10 mouse cellular contexts compared by ENCODE assay signal in genomic region chr4:52985216-52985615, GRCm38 (mm10). TPM values are rescaled to one million over a fixed set of nuclear protein-coding genes. Genes with fewer than 3 reads are reported as not detected.
A peak's percentile ranks its signal among the peaks of the same experiment; 100 is the strongest.
DNase-seq lines count a peak whose midpoint lies in the region; ATAC-seq and TF ChIP-seq lines count a peak whose summit lies in the region.
"Had no signal": no experiment of that assay in that cellular context is flagged by ENCODE, and none has a peak within 500 bp of the region (broad histone marks: within the 10 kb centered on the region; RNA-seq: fewer than 3 reads in every experiment).

No protein-coding gene starts in this region.

- no peaks in the 10 kb centered on the region for H3K9me3 ChIP-seq in hindbrain, postnatal 0 days (ENCODE audit: low read length)

- no peak overlapping the region for H3K9ac ChIP-seq in hindbrain, postnatal 0 days (replicated peaks; ENCODE audit: low read length)

- H3K27ac ChIP-seq in hindbrain, postnatal 0 days = no peak overlapping the region

- no peaks in the 10 kb centered on the region for H3K4me1 ChIP-seq in hindbrain, postnatal 0 days (ENCODE audit: insufficient read depth, low read length)
- H3K4me1 ChIP-seq in lung, adult 2 months (ENCODE audit: control insufficient read depth, insufficient read depth, low read length) = no peaks in the 10 kb centered on the region

- H3K27me3 ChIP-seq in hindbrain, postnatal 0 days (ENCODE audit: insufficient read depth, low read length) = no peaks in the 10 kb centered on the region

- 77% methylated on average over 2 of the region's 2 CpGs for whole genome bisulfite sequencing in hindbrain, postnatal 0 days
- 63% methylated on average over 2 of the region's 2 CpGs for WGBS in lung, adult 2 months

- TF ChIP-seq CTCF in hindbrain, postnatal 0 days (IDR thresholded peaks at IDR 0.05; ENCODE audit: low read depth) = peak; percentile 82
- no peak for TF ChIP-seq CTCF in lung, adult 2 months (IDR thresholded peaks at IDR 0.05; ENCODE audit: insufficient read depth, low read length)

- peak; percentile 3 for DNase-seq in kidney, adult 9 months
- DNase-seq in kidney, adult 18-20 months = no peak
- DNase-seq in 3T3-L1 (ENCODE audit: low read depth, low spot score) = peak; percentile 45
- DNase-seq in Muller cell, postnatal 12 days (ENCODE audit: inconsistent ontology term) = peak; percentile 33
- DNase-seq in hindbrain, postnatal 0 days (ENCODE audit: low spot score) = peak; percentile 74
- no peak for DNase-seq in ovary, postnatal 10 days (ENCODE audit: low spot score)
- DNase-seq in lung, adult 2 months = no peak
- DNase-seq: thymus, postnatal 25 days had no signal

- no peak overlapping the region for H3K4me2 ChIP-seq in hindbrain, postnatal 0 days (ENCODE audit: low read depth, low read length)

- no peak for TF ChIP-seq POLR2A in lung, adult 2 months (IDR thresholded peaks at IDR 0.05; ENCODE audit: borderline replicate concordance, extremely low read depth, low read depth, low read length)

- H3K36me3 ChIP-seq in hindbrain, postnatal 0 days (ENCODE audit: insufficient read depth, low read length) = no peaks in the 10 kb centered on the region

- peak; percentile 67; the same call in 1 of the 2 replicates for ATAC-seq in hindbrain, postnatal 0 days
- no peak for ATAC-seq in megakaryocyte-erythroid progenitor cell, adult 5-6 weeks (replicated peaks; ENCODE audit: low FRiP score, low TSS enrichment, poor library complexity, severe bottlenecking)

- H3K4me3 ChIP-seq in hindbrain, postnatal 0 days (ENCODE audit: low read length) = no peak overlapping the region
- no peak overlapping the region for H3K4me3 ChIP-seq in lung, adult 2 months (replicated peaks; ENCODE audit: extremely low read depth, low read depth, low read length)

RNA-seq across cellular contexts. Expression of gene Nipsnap3a, which starts 3.9 kb away (rescaled TPM):
- not detected in 2 replicates for total RNA-seq in hindbrain, postnatal 0 days (2014; rRNA removed)
- polyA plus RNA-seq in hindbrain, postnatal 0 days (2015; fragmentation: Nextera tagmentation; extraction: Ambion mirVana) = not detected in 2 replicates
- total RNA-seq in megakaryocyte-erythroid progenitor cell, adult 5-6 weeks (2014; fragmentation: Nextera tagmentation) = not detected in 2 replicates
- total RNA-seq in megakaryocyte-erythroid progenitor cell, adult 5-6 weeks (2017) = not detected in 2 replicates
- polyA plus RNA-seq in lung, adult 2 months (2012; rRNA removed) = not detected in 2 replicates
- polyA plus RNA-seq: heart, embryonic 16.5 days had no signal

RNA-seq across cellular contexts. Expression of gene Olfr270, which starts 20.9 kb away (rescaled TPM):
- total RNA-seq in hindbrain, postnatal 0 days (2014; rRNA removed) = not detected in 2 replicates
- polyA plus RNA-seq in hindbrain, postnatal 0 days (2015; fragmentation: Nextera tagmentation; extraction: Ambion mirVana) = not detected in 2 replicates
- total RNA-seq in megakaryocyte-erythroid progenitor cell, adult 5-6 weeks (2014; fragmentation: Nextera tagmentation) = not detected in 2 replicates
- total RNA-seq in megakaryocyte-erythroid progenitor cell, adult 5-6 weeks (2017) = not detected in 2 replicates
- polyA plus RNA-seq in lung, adult 2 months (2012; rRNA removed) = not detected in 2 replicates
- polyA plus RNA-seq: heart, embryonic 16.5 days had no signal

RNA-seq across cellular contexts. Expression of gene Nipsnap3b, which starts 26.5 kb away (rescaled TPM):
- total RNA-seq in hindbrain, postnatal 0 days (2014; rRNA removed) = 96.6 and 97.0 TPM in 2 replicates
- 151 and 159 TPM in 2 replicates for polyA plus RNA-seq in hindbrain, postnatal 0 days (2015; fragmentation: Nextera tagmentation; extraction: Ambion mirVana)
- 36.5 and 49.2 TPM in 2 replicates for total RNA-seq in megakaryocyte-erythroid progenitor cell, adult 5-6 weeks (2014; fragmentation: Nextera tagmentation)
- 26.5 and 56.3 TPM in 2 replicates for total RNA-seq in megakaryocyte-erythroid progenitor cell, adult 5-6 weeks (2017)
- polyA plus RNA-seq in lung, adult 2 months (2012; rRNA removed) = 14.8 and 20.3 TPM in 2 replicates

Comparison
In these comparisons a context has a peak if more than half of its experiments do, and no peak if none do; other contexts are left out.
1. DNase-seq: peak in kidney, adult 9 months (single experiment), 3T3-L1 (single experiment), Muller cell, postnatal 12 days (single experiment) and hindbrain, postnatal 0 days (single experiment); none in kidney, adult 18-20 months (single experiment), ovary, postnatal 10 days (single experiment) and lung, adult 2 months (single experiment).